Comparison of ENCODE assay signal across 9 mouse cellular contexts in the genomic region with DNA sequence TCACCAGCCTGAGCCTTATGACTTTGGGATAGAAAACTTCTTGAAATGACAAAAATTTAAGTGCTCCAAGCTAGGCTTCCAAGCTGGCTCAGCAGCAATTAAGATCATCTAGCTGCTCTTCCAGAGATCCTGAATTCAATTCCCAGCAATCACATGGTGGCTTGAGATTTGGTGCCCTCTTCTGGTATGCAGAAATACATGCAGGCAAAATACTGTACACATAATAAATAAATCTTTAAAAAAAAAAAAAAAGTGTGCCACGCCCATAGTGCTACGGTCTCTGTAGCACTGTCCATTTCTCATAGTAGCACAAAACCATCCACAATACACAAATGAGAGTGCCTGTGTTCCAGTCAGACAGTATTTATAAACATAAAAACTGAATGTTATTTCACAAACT. TPM values are rescaled to one million over a fixed set of nuclear protein-coding genes. Genes with fewer than 3 reads are reported as not detected.
A peak's percentile ranks its signal among the peaks of the same experiment; 100 is the strongest.
DNase-seq lines count a peak whose midpoint lies in the region; ATAC-seq and TF ChIP-seq lines count a peak whose summit lies in the region.
"Had no signal": no experiment of that assay in that cellular context is flagged by ENCODE, and none has a peak within 500 bp of the region (broad histone marks: within the 10 kb centered on the region; RNA-seq: fewer than 3 reads in every experiment).

No protein-coding gene starts in this region.

- no peaks in the 10 kb centered on the region for H3K79me2 ChIP-seq in C2C12 (ENCODE audit: control insufficient read depth, insufficient read depth)

- H3K36me3 ChIP-seq in intestine, postnatal 0 days (ENCODE audit: control insufficient read depth, insufficient read depth), result peaks cover 14% of the 10 kb centered on the region
- H3K36me3 ChIP-seq in intestine, embryonic 15.5 days, result 0 out of 2 replicates have a peak, but pooled peaks cover 10% of the 10 kb centered on the region
- peaks cover 4% of the 10 kb centered on the region for H3K36me3 ChIP-seq in C2C12 (ENCODE audit: control insufficient read depth, insufficient read depth)

- H3ac ChIP-seq in C2C12 (ENCODE audit: control insufficient read depth, insufficient read length, low read depth), result no peak overlapping the region

- H3K9ac ChIP-seq in intestine, postnatal 0 days (ENCODE audit: low read depth, low read length), result no peak overlapping the region
- H3K9ac ChIP-seq in intestine, embryonic 15.5 days, result no peak overlapping the region
- H3K9ac ChIP-seq: liver, embryonic 15.5 days had no signal

- H3K9me3 ChIP-seq in intestine, postnatal 0 days (ENCODE audit: control insufficient read depth), result no peaks in the 10 kb centered on the region
- no peaks in the 10 kb centered on the region for H3K9me3 ChIP-seq in intestine, embryonic 15.5 days
- H3K9me3 ChIP-seq: liver, embryonic 15.5 days had no signal

- H3K4me3 ChIP-seq in intestine, postnatal 0 days (ENCODE audit: low read depth, low read length), result no peak overlapping the region
- H3K4me3 ChIP-seq in intestine, embryonic 15.5 days (replicated peaks), result no peak overlapping the region
- H3K4me3 ChIP-seq in C2C12 (ENCODE audit: insufficient read depth, poor library complexity, severe bottlenecking), result no peak overlapping the region
- H3K4me3 ChIP-seq: erythroblast, embryonic 14.5 days; liver, embryonic 15.5 days had no signal

- peak; percentile 71 for TF ChIP-seq CTCF in intestine, postnatal 0 days (IDR thresholded peaks at IDR 0.05; ENCODE audit: low read depth)
- TF ChIP-seq CTCF in C2C12 (IDR thresholded peaks at IDR 0.05; ENCODE audit: control insufficient read depth, insufficient read depth, insufficient read length), result no peak

- H3K79me3 ChIP-seq in C2C12 (ENCODE audit: low read depth), result no peaks in the 10 kb centered on the region

- H3K27ac ChIP-seq in intestine, postnatal 0 days (ENCODE audit: low read depth, low read length), result no peak overlapping the region
- H3K27ac ChIP-seq in intestine, embryonic 15.5 days, result no peak overlapping the region
- H3K27ac ChIP-seq: liver, embryonic 15.5 days had no signal

- peak; percentile 68 for DNase-seq in 416B (ENCODE audit: low read depth)
- DNase-seq in embryo, embryonic 10.5 days (ENCODE audit: low spot score), result peak; percentile 29
- DNase-seq in right cerebral cortex, postnatal 25 days, result no peak
- DNase-seq in spleen, postnatal 10 days (ENCODE audit: low spot score in 2 of 2), result no peak

- no peaks in the 10 kb centered on the region for H3K4me1 ChIP-seq in intestine, postnatal 0 days (replicated peaks; ENCODE audit: control insufficient read depth, insufficient read depth, low read length)
- H3K4me1 ChIP-seq in intestine, embryonic 15.5 days (replicated peaks), result no peaks in the 10 kb centered on the region
- H3K4me1 ChIP-seq: liver, embryonic 15.5 days had no signal

- no peak for ATAC-seq in intestine, postnatal 0 days
- ATAC-seq in intestine, embryonic 15.5 days, result no peak

- H3K4me2 ChIP-seq in intestine, postnatal 0 days (replicated peaks; ENCODE audit: low read depth), result no peak overlapping the region
- no peak overlapping the region for H3K4me2 ChIP-seq in intestine, embryonic 15.5 days (replicated peaks)
- H3K4me2 ChIP-seq: liver, embryonic 15.5 days had no signal

- 39% methylated on average over 2 of the region's 2 CpGs for WGBS in intestine, postnatal 0 days
- 74% methylated on average over 2 of the region's 2 CpGs for WGBS in intestine, embryonic 15.5 days

- H3K27me3 ChIP-seq in intestine, postnatal 0 days (replicated peaks; ENCODE audit: control insufficient read depth, insufficient read depth, low read length), result no peaks in the 10 kb centered on the region
- no peaks in the 10 kb centered on the region for H3K27me3 ChIP-seq in intestine, embryonic 15.5 days (replicated peaks)
- no peaks in the 10 kb centered on the region for H3K27me3 ChIP-seq in C2C12 (ENCODE audit: control insufficient read depth, insufficient read depth, insufficient read length)
- H3K27me3 ChIP-seq: liver, embryonic 15.5 days had no signal

TF ChIP-seq in C2C12, 6 proteins besides CTCF, POLR2A, EP300 and RAD21:
- TF ChIP-seq CEBPB (IDR thresholded peaks at IDR 0.05; ENCODE audit: low read depth), result no peak
- TF ChIP-seq MYOG (IDR thresholded peaks at IDR 0.05; ENCODE audit: control insufficient read depth, extremely low read depth, insufficient read length), result no peak
- TF ChIP-seq FOSL1 (IDR thresholded peaks at IDR 0.05; ENCODE audit: insufficient read depth, low read length, poor library complexity, severe bottlenecking), result no peak
- TF ChIP-seq MYOD1 (IDR thresholded peaks at IDR 0.05; ENCODE audit: control insufficient read depth, insufficient read length, low read depth), result no peak
- TF ChIP-seq MAX (IDR thresholded peaks at IDR 0.05), result no peak
- TF ChIP-seq USF1 (IDR thresholded peaks at IDR 0.05; ENCODE audit: low read depth), result peak; percentile 4

RNA-seq across cellular contexts. Expression of gene Crkl, which starts 19.2 kb away (rescaled TPM):
- polyA plus RNA-seq in intestine, postnatal 0 days (2015; fragmentation: Nextera tagmentation; extraction: Ambion mirVana), result 29.9 and 36.9 TPM in 2 replicates
- polyA plus RNA-seq in intestine, embryonic 15.5 days (2015; fragmentation: Nextera tagmentation; extraction: Ambion mirVana), result 53.3 and 57.8 TPM in 2 replicates
- 15.2 TPM for polyA plus RNA-seq in C2C12 (2012; fragmentation: generic; extraction: Trizol)

RNA-seq across cellular contexts. Expression of gene Pi4ka, which starts 26.5 kb away (rescaled TPM):
- polyA plus RNA-seq in intestine, postnatal 0 days (2015; fragmentation: Nextera tagmentation; extraction: Ambion mirVana), result 20.5 and 23.3 TPM in 2 replicates
- polyA plus RNA-seq in intestine, embryonic 15.5 days (2015; fragmentation: Nextera tagmentation; extraction: Ambion mirVana), result 25.9 and 30.1 TPM in 2 replicates
- 39.5 TPM for polyA plus RNA-seq in C2C12 (2012; fragmentation: generic; extraction: Trizol)

RNA-seq across cellular contexts. Expression of gene Snap29, which starts 26.8 kb away (rescaled TPM):
- polyA plus RNA-seq in intestine, postnatal 0 days (2015; fragmentation: Nextera tagmentation; extraction: Ambion mirVana), result 15.5 and 16.8 TPM in 2 replicates
- 13.5 and 14.4 TPM in 2 replicates for polyA plus RNA-seq in intestine, embryonic 15.5 days (2015; fragmentation: Nextera tagmentation; extraction: Ambion mirVana)
- 9.1 TPM for polyA plus RNA-seq in C2C12 (2012; fragmentation: generic; extraction: Trizol)

RNA-seq across cellular contexts. Expression of gene Aifm3, which starts 56.8 kb away (rescaled TPM):
- polyA plus RNA-seq in intestine, postnatal 0 days (2015; fragmentation: Nextera tagmentation; extraction: Ambion mirVana), result 7.2 and 8.6 TPM in 2 replicates
- polyA plus RNA-seq in intestine, embryonic 15.5 days (2015; fragmentation: Nextera tagmentation; extraction: Ambion mirVana), result 5.4 and 6.1 TPM in 2 replicates
- not detected for polyA plus RNA-seq in C2C12 (2012; fragmentation: generic; extraction: Trizol)
- polyA plus RNA-seq: erythroblast, embryonic 14.5 days had no signal

Comparison
In these comparisons a context has a peak if more than half of its experiments do, and no peak if none do; other contexts are left out.
1. DNase-seq: peak in 416B (single experiment) and embryo, embryonic 10.5 days (single experiment); none in right cerebral cortex, postnatal 25 days (single experiment) and spleen, postnatal 10 days (0 of 2).